Mouse (Mus musculus): ENCODE measurements around the gene Gns. TPM values are rescaled to one million over a fixed set of nuclear protein-coding genes. Genes with fewer than 3 reads are reported as not detected.

The Gns gene
- polyA plus RNA-seq, 1 experiment, result 47.2 TPM

GRCm38 (mm10) chr10:121428011-121428711 is 63.3 kb downstream of the Gns start:
- no peak for TF ChIP-seq FOSL1 (IDR thresholded peaks at IDR 0.05; ENCODE audit: insufficient read depth, low read length, poor library complexity, severe bottlenecking)
- TF ChIP-seq MYOD1 (IDR thresholded peaks at IDR 0.05; ENCODE audit: control insufficient read depth, insufficient read length, low read depth), result no peak
- TF ChIP-seq CTCF (IDR thresholded peaks at IDR 0.05; ENCODE audit: control insufficient read depth, insufficient read depth, insufficient read length), result no peak
- no peak for TF ChIP-seq USF1 (IDR thresholded peaks at IDR 0.05; ENCODE audit: low read depth)
- TF ChIP-seq MYOG (IDR thresholded peaks at IDR 0.05; ENCODE audit: control insufficient read depth, extremely low read depth, insufficient read length), result no peak
- no peak for TF ChIP-seq CEBPB (IDR thresholded peaks at IDR 0.05; ENCODE audit: low read depth)
- no peak for TF ChIP-seq MAX (IDR thresholded peaks at IDR 0.05)

DNA sequence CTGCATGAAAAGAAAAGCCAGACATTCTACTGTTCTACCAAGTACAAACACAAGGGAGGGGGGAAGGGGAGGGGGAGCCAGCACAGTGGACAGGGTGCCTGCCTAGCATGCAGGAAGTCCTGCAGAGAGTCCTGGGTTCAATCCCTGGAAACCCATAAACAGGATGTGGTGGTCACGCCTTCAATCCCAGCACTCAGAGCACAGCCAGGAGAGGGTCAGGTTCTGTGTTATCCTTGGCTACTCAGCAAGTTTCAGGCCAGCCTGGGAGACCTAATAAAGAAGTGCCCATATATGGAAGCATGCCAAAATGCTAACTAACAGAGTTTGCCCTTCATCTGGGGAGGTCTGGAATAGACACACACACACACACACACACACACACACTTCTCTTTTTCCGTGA is 64.2 kb downstream of the Gns start:
- H3K4me3 ChIP-seq (ENCODE audit: insufficient read depth, poor library complexity, severe bottlenecking), result no peak overlapping the region
- TF ChIP-seq CTCF (IDR thresholded peaks at IDR 0.05; ENCODE audit: control insufficient read depth, insufficient read depth, insufficient read length), result no peak
- no peaks in the 10 kb centered on the region for H3K79me2 ChIP-seq (ENCODE audit: control insufficient read depth, insufficient read depth)
- H3K79me3 ChIP-seq (ENCODE audit: low read depth), result peaks cover 2% of the 10 kb centered on the region
- no peak overlapping the region for H3ac ChIP-seq (ENCODE audit: control insufficient read depth, insufficient read length, low read depth)
- no peaks in the 10 kb centered on the region for H3K36me3 ChIP-seq (ENCODE audit: control insufficient read depth, insufficient read depth)
- no peaks in the 10 kb centered on the region for H3K27me3 ChIP-seq (ENCODE audit: control insufficient read depth, insufficient read depth, insufficient read length)

More at GRCm38 (mm10) chr10:121428011-121428711, 63.3 kb downstream of the Gns start:
- H3K4me3 ChIP-seq (ENCODE audit: insufficient read depth, poor library complexity, severe bottlenecking), result no peak overlapping the region
- peaks cover 2% of the 10 kb centered on the region for H3K79me3 ChIP-seq (ENCODE audit: low read depth)
- H3K36me3 ChIP-seq (ENCODE audit: control insufficient read depth, insufficient read depth), result no peaks in the 10 kb centered on the region
- H3ac ChIP-seq (ENCODE audit: control insufficient read depth, insufficient read length, low read depth), result no peak overlapping the region
- no peaks in the 10 kb centered on the region for H3K79me2 ChIP-seq (ENCODE audit: control insufficient read depth, insufficient read depth)
- H3K27me3 ChIP-seq (ENCODE audit: control insufficient read depth, insufficient read depth, insufficient read length), result no peaks in the 10 kb centered on the region

DNA sequence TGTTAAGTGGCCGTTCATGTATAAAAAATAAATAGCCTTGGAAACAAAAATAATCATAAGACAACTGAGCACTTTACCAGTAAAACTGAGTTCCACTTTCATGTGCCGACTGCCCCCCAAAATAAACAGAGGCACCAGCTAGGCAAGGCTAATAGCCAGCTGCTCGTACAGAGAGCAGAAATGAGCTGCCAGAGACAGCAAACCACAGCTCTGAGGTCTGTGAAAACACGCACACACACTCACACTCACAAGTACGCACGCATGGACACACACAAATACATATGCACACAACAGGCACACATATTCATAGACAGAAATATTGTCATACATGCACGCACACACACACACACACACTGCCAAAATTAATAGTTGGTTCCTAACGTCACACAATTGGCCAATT is 64.7 kb downstream of the Gns start:
- H3K4me3 ChIP-seq (ENCODE audit: insufficient read depth, poor library complexity, severe bottlenecking), result no peak overlapping the region

GRCm38 (mm10) chr10:121429981-121430682 is 65.2 kb downstream of the Gns start:
- Histone ChIP-seq H3K79me3 (ENCODE audit: low read depth) (peaks cover 2% of the 10 kb centered on the region), H3K27me3 (ENCODE audit: control insufficient read depth, insufficient read depth, insufficient read length) (no peaks in the 10 kb centered on the region), H3ac (ENCODE audit: control insufficient read depth, insufficient read length, low read depth) (no peak overlapping the region), H3K4me3 (ENCODE audit: insufficient read depth, poor library complexity, severe bottlenecking) (no peak overlapping the region), H3K36me3 (ENCODE audit: control insufficient read depth, insufficient read depth) (no peaks in the 10 kb centered on the region), H3K79me2 (ENCODE audit: control insufficient read depth, insufficient read depth) (no peaks in the 10 kb centered on the region)
- no peak for TF ChIP-seq MYOD1 (IDR thresholded peaks at IDR 0.05; ENCODE audit: control insufficient read depth, insufficient read length, low read depth)
- no peak for TF ChIP-seq USF1 (IDR thresholded peaks at IDR 0.05; ENCODE audit: low read depth)
- no peak for TF ChIP-seq CEBPB (IDR thresholded peaks at IDR 0.05; ENCODE audit: low read depth)

More for the DNA sequence above, 64.7 kb downstream of the Gns start:
- Histone ChIP-seq H3K79me3 (ENCODE audit: low read depth) (peaks cover 2% of the 10 kb centered on the region), H3K79me2 (ENCODE audit: control insufficient read depth, insufficient read depth) (no peaks in the 10 kb centered on the region), H3K27me3 (ENCODE audit: control insufficient read depth, insufficient read depth, insufficient read length) (no peaks in the 10 kb centered on the region), H3K36me3 (ENCODE audit: control insufficient read depth, insufficient read depth) (no peaks in the 10 kb centered on the region), H3ac (ENCODE audit: control insufficient read depth, insufficient read length, low read depth) (peak overlapping the region; percentile 2)
- TF ChIP-seq FOSL1 (IDR thresholded peaks at IDR 0.05; ENCODE audit: insufficient read depth, low read length, poor library complexity, severe bottlenecking) (no peak), CEBPB (IDR thresholded peaks at IDR 0.05; ENCODE audit: low read depth) (no peak), MYOD1 (IDR thresholded peaks at IDR 0.05; ENCODE audit: control insufficient read depth, insufficient read length, low read depth) (no peak), MAX (IDR thresholded peaks at IDR 0.05) (no peak), USF1 (IDR thresholded peaks at IDR 0.05; ENCODE audit: low read depth) (no peak), CTCF (IDR thresholded peaks at IDR 0.05; ENCODE audit: control insufficient read depth, insufficient read depth, insufficient read length) (no peak), MYOG (IDR thresholded peaks at IDR 0.05; ENCODE audit: control insufficient read depth, extremely low read depth, insufficient read length) (no peak)

- Histone ChIP-seq H3K36me3 (ENCODE audit: control insufficient read depth, insufficient read depth) (no peaks in the 10 kb centered on the region), H3K79me3 (ENCODE audit: low read depth) (peaks cover 2% of the 10 kb centered on the region), H3K27me3 (ENCODE audit: control insufficient read depth, insufficient read depth, insufficient read length) (no peaks in the 10 kb centered on the region), H3K79me2 (ENCODE audit: control insufficient read depth, insufficient read depth) (no peaks in the 10 kb centered on the region), H3ac (ENCODE audit: control insufficient read depth, insufficient read length, low read depth) (no peak overlapping the region), H3K4me3 (ENCODE audit: insufficient read depth, poor library complexity, severe bottlenecking) (no peak overlapping the region)
- TF ChIP-seq USF1 (IDR thresholded peaks at IDR 0.05; ENCODE audit: low read depth) (no peak), CTCF (IDR thresholded peaks at IDR 0.05; ENCODE audit: control insufficient read depth, insufficient read depth, insufficient read length) (no peak), MAX (IDR thresholded peaks at IDR 0.05) (no peak), MYOD1 (IDR thresholded peaks at IDR 0.05; ENCODE audit: control insufficient read depth, insufficient read length, low read depth) (no peak), FOSL1 (IDR thresholded peaks at IDR 0.05; ENCODE audit: insufficient read depth, low read length, poor library complexity, severe bottlenecking) (no peak)
These were observed 66.1 kb downstream of the Gns start for GRCm38 (mm10) chr10:121430764-121431540.
